Mouse (Mus musculus) heart, postnatal 0 days (tissue): Measurements from ENCODE around the gene Ntm. TPM values are rescaled to one million over a fixed set of nuclear protein-coding genes. Genes with fewer than 3 reads are reported as not detected.

ENCODE experiments used
- ATAC-seq: fragments of 200-750 bp; cut with Nextera tagmentation; 2 replicates; pipeline ENCODE4 v1.8.0; 2017; ENCODE audit warnings: low read depth, moderate number of reproducible peaks, moderate library complexity; ENCODE audit not compliant: insufficient read depth
- DNase-seq: peaks from one replicate; pipeline ENCODE4 v3.0.0-alpha.2; 2016; ENCODE audit warnings: low spot score
- H3K27ac ChIP-seq: fragments of 300-500 bp; sonication (generic); 2 replicates; pipeline ENCODE4 v1.5.1; 2014; ENCODE audit warnings: low read depth, mild to moderate bottlenecking
- H3K27me3 ChIP-seq: fragments of 300-500 bp; sonication (generic); 2 replicates; pipeline ENCODE4 v1.6.1; 2014; ENCODE audit warnings: low read length, mixed read lengths; ENCODE audit not compliant: control insufficient read depth, insufficient read depth
- H3K36me3 ChIP-seq: fragments of 300-500 bp; sonication (generic); replicated peaks from 2 replicates; pipeline ENCODE4 v1.6.1; 2014; ENCODE audit warnings: low read length, mixed read lengths; ENCODE audit not compliant: control insufficient read depth, insufficient read depth
- H3K4me1 ChIP-seq: fragments of 300-500 bp; sonication (generic); 2 replicates; pipeline ENCODE4 v1.6.1; 2014; ENCODE audit warnings: antibody characterized with exemption; ENCODE audit not compliant: control insufficient read depth, insufficient read depth
- H3K4me2 ChIP-seq: fragments of 300-500 bp; sonication (generic); 2 replicates; pipeline ENCODE4 v1.6.1; 2014; ENCODE audit warnings: low read depth, mild to moderate bottlenecking, low read length, moderate library complexity
- H3K4me3 ChIP-seq: fragments of 300-500 bp; sonication (generic); 2 replicates; pipeline ENCODE4 v1.5.1; 2014; ENCODE audit warnings: low read depth, low read length
- H3K9ac ChIP-seq: fragments of 300-500 bp; sonication (generic); replicated peaks from 2 replicates; pipeline ENCODE4 v1.6.1; 2014; ENCODE audit warnings: low read depth, low read length, mixed read lengths
- H3K9me3 ChIP-seq: fragments of 300-500 bp; sonication (generic); replicated peaks from 2 replicates; pipeline ENCODE4 v1.6.1; 2016; ENCODE audit warnings: low read length; ENCODE audit not compliant: control insufficient read depth
- CTCF ChIP-seq: IDR thresholded peaks from 2 replicates; pipeline ENCODE4 v1.5.1; 2016; ENCODE audit warnings: antibody characterized with exemption, control low read depth, low read depth
- EP300 ChIP-seq: IDR thresholded peaks from 2 replicates; pipeline ENCODE4 v1.6.1; 2016; ENCODE audit warnings: antibody characterized with exemption, low read depth
- WGBS: fragments of 180-500 bp; shearing (Covaris S2); extraction: QIAGEN DNeasy Blood & Tissue Kit; methylation state at CpG from one replicate; pipeline ENCODE4 v1.1.7; 2014; 5-methylcytosine and 5-hydroxymethylcytosine counted together
- polyA plus RNA-seq: library from polyadenylated mRNA; unstranded; fragments of >200 nt; fragmentation: Nextera tagmentation; extraction: Ambion mirVana; gene quantifications from 2 replicates; pipeline ENCODE4 v1.2.1, GENCODE M21; 2015
- total RNA-seq: library from RNA; depleted of rRNA; stranded (reverse); fragments of >200 nt; gene quantifications from 2 replicates; pipeline ENCODE4 v1.2.3, GENCODE M21; 2014; ENCODE audit warnings: low replicate concordance

The Ntm gene
- total and polyA plus RNA-seq, 2 experiments from 2014 or later, result 7.1 to 8.8 TPM

DNA sequence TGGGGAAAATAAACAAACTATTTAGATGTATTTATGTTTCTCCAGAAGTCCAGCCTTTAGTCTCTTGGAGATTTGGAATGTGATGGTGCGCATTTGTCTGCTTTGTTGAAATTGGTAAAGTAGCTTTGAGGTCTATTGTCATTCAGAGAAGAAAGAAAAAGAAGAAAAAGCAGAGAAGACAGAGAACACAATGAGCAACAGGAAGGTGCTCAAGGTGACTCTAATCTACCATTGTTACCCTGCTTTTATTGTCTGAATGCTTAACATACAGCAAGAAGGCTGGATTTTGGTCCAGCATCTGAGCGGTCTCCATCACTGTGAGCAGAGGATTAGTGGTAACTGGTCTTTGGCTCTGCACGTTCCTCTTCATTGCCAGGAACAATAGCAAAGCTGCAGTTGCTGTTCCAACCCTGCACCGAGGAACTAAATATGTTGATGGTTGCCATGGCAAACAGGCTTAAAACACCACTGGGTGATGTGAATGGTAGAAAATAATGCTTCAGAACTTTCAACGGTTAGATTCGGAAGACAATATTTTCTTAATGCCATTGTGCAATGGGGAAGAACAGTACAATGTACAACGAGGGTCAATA is 350.8 kb downstream of the Ntm start:
- no peak for TF ChIP-seq CTCF
- TF ChIP-seq EP300, result no peak
- ATAC-seq, result no peak
- DNase-seq, result no peak
- Histone ChIP-seq H3K27me3 (no peaks in the 10 kb centered on the region), H3K36me3 (no peaks in the 10 kb centered on the region), H3K4me3 (no peak overlapping the region), H3K4me2 (no peak overlapping the region), H3K9ac (no peak overlapping the region), H3K27ac (no peak overlapping the region), H3K9me3 (no peaks in the 10 kb centered on the region), H3K4me1 (peaks cover 6% of the 10 kb centered on the region)
- 77% methylated on average over 7 of the region's 7 CpGs for WGBS

DNA sequence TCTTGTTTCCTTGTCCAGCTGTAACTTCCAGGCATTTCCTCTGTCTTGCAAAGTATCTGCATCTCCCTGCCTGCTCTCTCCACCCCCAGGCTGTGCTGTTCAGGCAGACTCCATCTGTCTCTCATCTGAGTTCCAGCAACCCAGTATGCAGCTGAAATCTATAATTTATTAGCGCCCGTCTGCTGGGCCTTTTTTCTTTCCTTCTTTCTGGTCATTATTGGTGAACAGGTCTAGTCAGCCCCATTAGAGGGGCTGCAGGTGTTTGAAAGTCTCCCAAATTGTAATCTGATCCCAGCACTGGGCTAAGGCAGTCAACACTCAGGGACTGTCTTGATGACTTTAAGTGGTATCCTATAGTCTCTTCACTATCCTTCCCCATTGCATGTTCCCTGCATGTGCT is 352.1 kb downstream of the Ntm start:
- Histone ChIP-seq H3K9ac (no peak overlapping the region), H3K4me2 (no peak overlapping the region), H3K27ac (no peak overlapping the region), H3K4me1 (peaks cover 6% of the 10 kb centered on the region), H3K9me3 (no peaks in the 10 kb centered on the region), H3K27me3 (no peaks in the 10 kb centered on the region), H3K36me3 (no peaks in the 10 kb centered on the region), H3K4me3 (no peak overlapping the region)
- 81% methylated on average over 2 of the region's 2 CpGs for WGBS
- DNase-seq (no peak), ATAC-seq (no peak)
- TF ChIP-seq EP300, result no peak
- no peak for TF ChIP-seq CTCF

DNA sequence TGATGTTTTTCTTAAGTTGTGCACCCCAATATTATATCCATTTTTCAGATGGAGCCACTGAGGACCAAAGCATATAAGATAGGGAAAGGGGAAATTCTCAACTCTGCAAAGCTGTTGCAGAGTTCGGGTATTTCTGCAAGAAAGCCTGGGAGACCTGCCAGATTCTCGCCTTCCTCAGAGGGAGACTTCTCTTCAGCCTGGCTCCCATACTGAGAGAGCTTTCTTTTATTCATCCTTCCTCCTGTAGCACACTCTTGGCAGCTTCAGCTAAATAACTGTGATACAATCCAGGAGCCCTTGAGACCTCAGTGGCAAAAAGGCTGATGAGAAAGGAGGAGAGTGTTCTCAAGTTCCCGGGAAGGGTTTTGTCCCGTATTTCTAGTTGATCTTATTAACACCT is 365.3 kb downstream of the Ntm start:
- no peak for TF ChIP-seq CTCF
- TF ChIP-seq EP300, result no peak
- Histone ChIP-seq H3K4me1 (0 out of 2 replicates have a peak, but pooled peaks cover 3% of the 10 kb centered on the region), H3K9me3 (no peaks in the 10 kb centered on the region), H3K4me3 (no peak overlapping the region), H3K27ac (no peak overlapping the region), H3K4me2 (no peak overlapping the region), H3K27me3 (no peaks in the 10 kb centered on the region), H3K9ac (no peak overlapping the region), H3K36me3 (no peaks in the 10 kb centered on the region)
- no peak for ATAC-seq
- no peak for DNase-seq
- WGBS, result 30% methylated on average over 4 of the region's 4 CpGs

DNA sequence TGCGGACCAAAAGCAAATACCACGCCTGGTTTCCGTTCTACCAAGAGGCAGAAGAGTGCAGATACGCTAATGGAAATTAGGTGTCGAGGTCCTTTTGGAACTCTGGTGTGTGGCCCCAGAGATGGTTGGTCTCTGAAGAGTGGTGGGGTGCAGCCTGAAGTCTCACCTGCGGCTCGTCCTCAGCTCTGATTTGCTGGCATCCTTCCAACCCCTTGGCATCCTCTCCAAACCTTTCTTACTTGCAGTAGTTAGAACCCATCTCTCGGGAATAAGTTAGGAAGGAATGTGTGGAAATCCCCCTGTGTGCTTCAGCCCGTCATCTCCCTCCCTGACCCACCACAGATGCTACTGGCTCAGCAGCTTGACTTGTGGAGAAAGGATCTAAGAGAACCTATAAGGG is 367.6 kb downstream of the Ntm start:
- 23% methylated on average over 9 of the region's 9 CpGs for WGBS
- peak overlapping the region; percentile 12; the same call in 1 of the 2 replicates for H3K4me3 ChIP-seq

DNA sequence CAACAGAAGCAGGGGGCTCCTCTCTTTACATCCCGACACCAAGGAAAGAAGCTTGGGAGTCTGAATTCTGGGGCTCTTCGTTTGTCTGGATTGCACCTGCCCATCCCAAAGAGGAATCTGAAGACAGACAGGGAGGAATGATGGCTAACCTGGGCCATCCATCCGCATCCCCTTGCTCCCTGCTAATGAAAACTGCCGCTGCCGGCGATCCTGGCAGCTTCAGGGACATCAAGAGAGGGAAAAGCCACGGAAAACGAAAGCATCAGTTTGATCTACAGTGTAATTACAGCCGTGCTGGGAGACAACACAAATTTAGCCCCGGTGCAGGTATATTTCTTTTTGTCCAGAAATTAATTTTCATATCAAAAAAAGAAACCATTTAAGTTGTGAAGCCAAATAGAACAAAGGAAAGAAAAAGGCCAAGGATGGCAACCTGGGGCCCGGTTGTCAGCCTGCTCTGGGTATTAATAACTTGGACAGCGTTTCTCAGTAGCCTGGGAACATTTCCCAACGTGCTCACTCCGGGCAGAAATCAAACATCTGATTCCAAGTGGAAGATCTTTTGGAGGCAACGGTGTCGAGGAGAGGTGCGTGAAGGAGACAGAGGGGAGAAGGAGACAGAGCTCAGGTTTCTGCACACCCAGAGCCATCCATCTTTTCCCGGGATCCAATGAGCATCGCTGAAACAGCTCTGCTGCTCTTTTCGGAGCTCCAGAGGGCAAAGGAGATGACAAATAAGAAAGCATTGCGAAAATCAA is 368.2 kb downstream of the Ntm start:
- no peak for DNase-seq
- 0 out of 2 replicates have a peak, but pooled peaks cover 8% of the 10 kb centered on the region for H3K4me1 ChIP-seq
- no peaks in the 10 kb centered on the region for H3K9me3 ChIP-seq
- 50% methylated on average over 21 of the region's 21 CpGs for WGBS
- H3K9ac ChIP-seq, result no peak overlapping the region
- H3K27me3 ChIP-seq, result no peaks in the 10 kb centered on the region
- H3K36me3 ChIP-seq, result no peaks in the 10 kb centered on the region
- TF ChIP-seq EP300, result no peak
- no peak for TF ChIP-seq CTCF
- peak overlapping the region; percentile 12 for H3K4me3 ChIP-seq
- no peak for ATAC-seq
- H3K27ac ChIP-seq, result no peak overlapping the region
- H3K4me2 ChIP-seq, result peak overlapping the region; percentile 45

More for the DNA sequence above, 367.6 kb downstream of the Ntm start:
- H3K4me2 ChIP-seq, result peak overlapping the region; percentile 45
- no peaks in the 10 kb centered on the region for H3K36me3 ChIP-seq
- no peak for TF ChIP-seq EP300
- TF ChIP-seq CTCF, result no peak
- H3K9ac ChIP-seq, result no peak overlapping the region
- no peak overlapping the region for H3K27ac ChIP-seq
- no peaks in the 10 kb centered on the region for H3K9me3 ChIP-seq
- 0 out of 2 replicates have a peak, but pooled peaks cover 8% of the 10 kb centered on the region for H3K4me1 ChIP-seq
- DNase-seq (peak; percentile 27), ATAC-seq (no peak)
- H3K27me3 ChIP-seq, result no peaks in the 10 kb centered on the region
